Mouse (Mus musculus): ENCODE measurements around the gene Notch4.

The Notch4 gene

GRCm38 (mm10) chr17:34571875-34572274, 7.8 kb downstream of the Notch4 start:
- peak; percentile 49 for DNase-seq (ENCODE audit: low spot score)

GRCm38 (mm10) chr17:34572361-34572760, 8.3 kb downstream of the Notch4 start:
- DNase-seq (ENCODE audit: low spot score) = no peak

- no peak for DNase-seq (ENCODE audit: low spot score)
Measured at GRCm38 (mm10) chr17:34576577-34576976, 12.5 kb downstream of the Notch4 start.

GRCm38 (mm10) chr17:34578070-34578469, 14.0 kb downstream of the Notch4 start:
- DNase-seq (ENCODE audit: low spot score) = no peak

- DNase-seq (ENCODE audit: low spot score) = no peak
Measured at GRCm38 (mm10) chr17:34582528-34582927, 18.5 kb downstream of the Notch4 start.

- no peak for DNase-seq (ENCODE audit: low spot score)
Measured at GRCm38 (mm10) chr17:34583397-34583796, 19.3 kb downstream of the Notch4 start.

GRCm38 (mm10) chr17:34583819-34584218, 19.8 kb downstream of the Notch4 start:
- DNase-seq (ENCODE audit: low spot score) = no peak

GRCm38 (mm10) chr17:34585121-34585520, 21.1 kb downstream of the Notch4 start:
- DNase-seq (ENCODE audit: low spot score) = no peak

- DNase-seq (ENCODE audit: low spot score) = no peak
Measured at GRCm38 (mm10) chr17:34585877-34586771, 22.1 kb downstream of the Notch4 start.

- peak; percentile 63 for DNase-seq (ENCODE audit: low spot score)
Measured at GRCm38 (mm10) chr17:34586796-34587422, 22.8 kb downstream of the Notch4 start.

- peak; percentile 98 for DNase-seq (ENCODE audit: low spot score)
Measured at GRCm38 (mm10) chr17:34587423-34587811, 23.3 kb downstream of the Notch4 start.

GRCm38 (mm10) chr17:34587814-34588213, 23.7 kb downstream of the Notch4 start:
- no peak for DNase-seq (ENCODE audit: low spot score)

- DNase-seq (ENCODE audit: low spot score) = no peak
Measured at GRCm38 (mm10) chr17:34588767-34589166, 24.7 kb downstream of the Notch4 start.

GRCm38 (mm10) chr17:34589206-34589605, 25.1 kb downstream of the Notch4 start:
- DNase-seq (ENCODE audit: low spot score) = no peak

GRCm38 (mm10) chr17:34589681-34590101, 25.6 kb downstream of the Notch4 start, which contains the start of gene Gpsm3:
TSS of gene Gpsm3 (plus strand) at chr17:34589806.
- DNase-seq (ENCODE audit: low spot score) = peak; percentile 71

GRCm38 (mm10) chr17:34590154-34590987, 26.3 kb downstream of the Notch4 start:
- DNase-seq (ENCODE audit: low spot score) = no peak

GRCm38 (mm10) chr17:34591029-34591993, 27.2 kb downstream of the Notch4 start, which contains the start of gene Pbx2:
TSS of gene Pbx2 (plus strand) at chr17:34591266.
- no peak for DNase-seq (ENCODE audit: low spot score)

GRCm38 (mm10) chr17:34591994-34592375, 27.9 kb downstream of the Notch4 start:
- DNase-seq (ENCODE audit: low spot score) = peak; percentile 71

- DNase-seq (ENCODE audit: low spot score) = no peak
Measured at GRCm38 (mm10) chr17:34592581-34593549, 28.8 kb downstream of the Notch4 start.

All from T-cell, adult 2 months (primary cell).